Mouse (Mus musculus): Measurements from ENCODE around the gene Itsn2.

GRCm38 (mm10) chr12:4545425-4545824 is 47.0 kb upstream of the Itsn2 start:
- TF ChIP-seq POLR2A (IDR thresholded peaks at IDR 0.05; ENCODE audit: insufficient read length, low read depth), result no peak
- no peak for TF ChIP-seq E2F4 (IDR thresholded peaks at IDR 0.05; ENCODE audit: insufficient read depth)
- TF ChIP-seq MYOG (IDR thresholded peaks at IDR 0.05; ENCODE audit: control insufficient read depth in 1 of 3, insufficient read depth in 1 of 3, insufficient read length in 2 of 3, low read depth in 2 of 3), result no peak
- TF ChIP-seq USF1 (IDR thresholded peaks at IDR 0.05; ENCODE audit: low read depth), result no peak
- no peak for TF ChIP-seq MYOD1 (IDR thresholded peaks at IDR 0.05; ENCODE audit: control insufficient read depth in 1 of 3, insufficient read length in 2 of 3, low read depth in 2 of 3)
- no peak for TF ChIP-seq REST (IDR thresholded peaks at IDR 0.05; ENCODE audit: insufficient read depth, insufficient read length)
- no peak for TF ChIP-seq TCF12 (IDR thresholded peaks at IDR 0.05; ENCODE audit: insufficient read depth, poor library complexity, severe bottlenecking)
- TF ChIP-seq POLR2AphosphoS2 (IDR thresholded peaks at IDR 0.05; ENCODE audit: insufficient read length, low read depth), result no peak
- TF ChIP-seq CEBPB (IDR thresholded peaks at IDR 0.05; ENCODE audit: insufficient read depth, poor library complexity, severe bottlenecking), result no peak
- no peak for TF ChIP-seq MAX (IDR thresholded peaks at IDR 0.05; ENCODE audit: low read depth)
- TF ChIP-seq TCF3 (IDR thresholded peaks at IDR 0.05; ENCODE audit: insufficient read length, low read depth), result no peak

Measured in myocyte (in vitro differentiated cells).